Mouse (Mus musculus) retina, embryonic 14.5 days (tissue): ENCODE measurements at regions not wholly inside any gene's neighbourhood (a gene's known extent, or its start where the extent isn't known, plus 50 kb on each side); places are given as distances from the start of the nearest gene placed in this dataset.
"Not testable (repeated sequence)": the region's sequence is repeated elsewhere in the genome, so short reads cannot be mapped to it uniquely, and the experiment has no call there.

ENCODE experiments used
- DNase-seq: peaks from one replicate; pipeline ENCODE4 v3.0.0-alpha.2; 2015; ENCODE audit warnings: low spot score

DNA sequence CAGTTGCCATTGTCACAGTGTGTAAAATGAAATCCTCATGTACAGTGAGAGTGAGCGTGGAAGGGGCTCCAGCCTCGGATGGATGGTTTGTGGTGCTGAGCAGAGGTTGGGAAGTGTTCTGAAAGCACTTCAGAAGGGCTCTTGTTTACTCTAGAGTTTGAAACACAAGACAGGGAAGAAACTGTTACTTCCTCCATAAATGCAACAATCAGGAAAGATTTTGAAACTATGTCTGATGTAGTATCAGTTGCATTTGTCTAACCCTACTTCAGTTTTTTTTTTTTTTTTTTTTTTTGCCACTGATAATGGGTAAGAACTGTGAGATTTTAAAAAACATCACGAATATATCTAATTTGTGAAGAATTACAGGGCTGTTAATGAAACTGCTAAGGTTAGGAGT lies 281.5 kb downstream of the Hace1 start:
- DNase-seq = no peak

DNA sequence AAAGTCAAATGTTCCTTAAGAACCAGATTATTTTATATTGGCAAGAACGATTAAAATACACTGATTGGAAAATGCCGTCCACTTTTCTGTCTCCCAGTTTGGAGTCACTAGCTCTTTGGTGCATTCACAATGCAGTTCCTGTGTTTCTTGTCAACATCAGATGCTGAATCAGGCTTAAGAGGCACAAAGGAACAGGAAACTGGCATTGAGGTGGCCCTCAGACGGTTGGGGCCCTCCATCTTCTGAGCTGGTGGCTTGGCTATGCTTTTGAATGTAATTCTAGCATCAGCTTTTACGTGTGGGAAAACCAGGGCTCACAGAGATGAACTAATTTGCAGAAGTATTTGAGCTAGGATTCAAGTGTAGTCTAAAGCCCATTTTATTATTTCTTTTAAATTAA lies 282.3 kb downstream of the Hace1 start:
- no peak for DNase-seq

DNA sequence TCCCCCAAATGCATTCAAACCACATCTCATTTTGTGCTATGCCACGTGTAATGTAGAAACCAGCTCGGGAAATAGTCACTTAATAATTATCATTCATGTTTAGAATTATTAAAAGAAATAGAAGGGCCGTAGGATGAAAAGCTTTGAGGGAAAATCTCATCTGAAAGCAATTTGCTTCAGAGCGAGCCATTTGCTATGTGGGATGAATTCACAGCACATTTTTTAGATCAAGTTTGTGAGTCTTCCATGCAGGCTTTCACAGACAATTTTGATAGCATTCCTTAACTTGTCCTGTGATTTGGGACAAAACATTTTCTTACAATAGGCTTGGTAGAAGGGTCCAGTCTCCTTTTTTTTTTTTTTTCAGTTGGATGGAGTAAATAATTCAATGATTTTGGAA lies 283.1 kb downstream of the Hace1 start:
- DNase-seq = no peak

DNA sequence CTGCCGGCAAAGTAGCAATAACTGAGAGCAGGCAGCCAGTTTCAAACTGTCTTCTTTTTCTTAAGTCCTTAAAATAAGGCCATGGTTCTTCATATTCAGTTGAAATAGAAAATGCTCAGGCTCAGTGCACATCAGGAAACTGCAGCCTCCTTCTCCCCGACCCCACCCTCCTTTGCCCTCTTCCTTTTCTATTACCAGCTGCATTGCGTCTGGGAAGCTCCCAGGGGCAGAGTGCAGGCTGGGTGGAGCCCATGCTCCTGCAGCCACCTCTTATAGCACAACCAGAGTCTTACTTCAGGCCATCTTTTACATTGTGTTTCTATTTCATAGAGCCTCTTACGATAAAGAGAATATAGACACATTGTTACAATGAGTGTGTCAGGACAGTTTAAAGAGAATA lies 288.2 kb downstream of the Hace1 start:
- no peak for DNase-seq

DNA sequence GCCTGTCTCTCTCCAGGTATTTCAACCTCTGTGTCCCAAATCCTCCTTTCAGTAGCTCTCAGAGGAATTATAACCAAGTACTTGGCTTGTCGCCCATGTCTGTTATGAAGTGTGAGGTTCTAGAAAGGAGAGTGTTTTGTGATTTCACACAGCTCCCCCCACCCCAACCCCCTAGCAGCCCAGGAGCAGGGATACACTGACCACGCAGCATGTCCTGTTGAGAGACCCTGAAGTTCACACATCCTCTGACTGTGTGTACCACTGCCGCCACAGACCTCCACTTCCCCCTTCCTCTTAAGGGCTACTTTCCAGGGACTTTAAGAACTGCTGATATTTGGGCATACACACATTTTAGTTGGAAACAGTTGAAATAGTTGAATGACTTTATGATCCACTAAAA lies 289.2 kb downstream of the Hace1 start:
- DNase-seq = no peak

DNA sequence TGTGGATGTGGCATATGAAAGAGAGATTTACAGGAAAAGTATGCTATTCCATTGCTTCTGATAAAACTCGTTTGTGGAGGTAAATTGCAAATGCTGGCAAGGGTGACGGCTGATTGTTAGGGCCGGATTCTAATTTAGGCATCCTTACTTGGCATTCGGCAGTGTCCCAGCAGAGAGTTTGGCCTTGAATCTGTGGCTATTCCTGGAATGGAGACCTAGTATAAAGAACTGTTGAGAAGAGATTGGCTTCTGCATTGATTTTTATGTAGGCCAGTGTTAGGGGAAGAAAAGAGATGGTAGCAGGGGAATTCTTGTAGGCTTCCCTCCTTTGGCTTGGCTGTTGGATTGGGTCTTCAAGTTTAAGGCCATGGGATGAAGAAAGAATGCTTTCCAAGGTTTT lies 293.4 kb downstream of the Hace1 start:
- no peak for DNase-seq

DNA sequence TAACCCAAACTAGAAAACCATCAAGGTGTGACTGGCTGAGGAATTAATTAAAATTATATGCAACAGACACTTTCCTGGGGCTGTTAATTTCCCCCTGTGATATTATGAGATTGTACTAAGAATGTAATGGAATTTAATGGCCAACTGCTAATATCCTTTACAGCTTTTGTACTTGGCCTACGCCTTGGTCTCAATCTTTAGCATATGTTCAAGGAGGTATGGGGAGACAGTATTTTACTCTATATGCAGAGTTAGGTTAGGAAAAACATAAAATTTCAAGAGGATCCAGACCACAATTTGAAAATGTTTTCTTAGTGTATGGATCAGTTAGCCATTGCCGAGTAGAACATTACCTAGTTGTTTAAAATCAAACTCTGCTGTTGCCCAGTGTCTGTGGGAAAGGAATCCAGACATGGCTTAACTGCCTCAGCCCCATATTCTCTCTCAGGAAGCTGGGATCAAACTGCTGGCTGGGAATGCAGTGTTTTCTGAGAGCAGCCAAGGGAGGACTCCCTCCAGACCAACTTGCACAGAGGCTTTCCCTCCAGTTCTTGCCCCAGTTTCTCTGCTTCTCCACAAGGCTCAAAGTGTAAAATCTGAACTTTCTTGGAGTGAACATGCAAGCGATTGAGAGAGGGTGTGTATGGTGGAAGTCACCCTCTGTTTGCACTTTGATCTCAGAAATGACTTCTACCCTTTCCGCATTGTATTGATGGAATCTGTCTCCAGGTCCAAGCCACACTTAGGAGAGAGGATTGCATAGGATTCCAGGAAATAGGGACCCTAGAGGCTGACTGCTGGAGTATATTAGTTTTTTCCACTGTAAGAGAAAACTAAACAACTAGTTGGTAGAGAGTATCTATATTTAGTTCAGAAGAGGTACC lies 294.6 kb downstream of the Hace1 start:
- DNase-seq = no peak

DNA sequence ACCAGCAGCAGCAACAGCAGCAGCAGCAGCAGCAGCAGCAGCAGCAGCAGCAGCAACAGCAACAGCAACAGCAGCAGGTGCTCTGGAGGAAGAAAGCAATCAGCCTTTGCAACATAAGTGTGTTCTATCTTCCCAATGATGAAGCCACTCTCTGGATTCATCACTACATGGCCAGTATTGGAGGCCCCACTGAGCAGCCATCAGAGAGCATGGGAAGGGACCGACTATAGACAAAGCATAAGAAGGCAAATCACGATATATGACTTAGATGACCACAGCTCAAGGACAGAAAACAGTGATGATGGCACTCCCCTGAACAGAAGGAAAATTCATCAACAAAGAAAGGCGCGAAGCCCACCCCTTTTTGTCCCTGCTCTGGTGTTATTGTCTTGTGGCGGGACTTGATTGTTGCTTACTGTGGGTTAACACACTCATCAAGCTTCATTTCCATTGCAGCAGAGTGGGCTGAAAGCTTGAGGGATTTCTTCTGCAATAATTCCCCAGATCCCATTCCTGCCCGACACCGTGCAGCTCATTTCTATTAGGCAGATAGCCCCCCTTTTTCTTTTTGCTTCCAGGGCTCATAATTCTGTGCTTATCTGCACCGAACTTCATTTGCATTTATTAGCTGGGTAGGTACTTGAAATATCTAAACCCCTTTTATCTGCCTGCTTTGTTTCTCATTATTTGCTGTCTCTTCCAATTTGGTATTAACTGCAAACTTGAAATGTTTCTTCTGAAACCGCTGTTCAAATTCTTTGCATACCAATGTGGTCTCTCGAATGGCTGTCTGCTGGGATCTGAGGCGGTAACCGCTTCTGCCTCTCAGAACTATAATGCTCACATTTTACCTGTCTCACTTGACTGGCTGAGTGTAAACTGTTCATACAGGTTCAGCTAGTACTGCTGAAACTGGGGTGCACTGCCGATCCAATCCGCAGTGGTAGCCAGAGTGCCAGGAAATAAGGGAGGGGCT lies 296.5 kb downstream of the Hace1 start:
- no peak for DNase-seq

DNA sequence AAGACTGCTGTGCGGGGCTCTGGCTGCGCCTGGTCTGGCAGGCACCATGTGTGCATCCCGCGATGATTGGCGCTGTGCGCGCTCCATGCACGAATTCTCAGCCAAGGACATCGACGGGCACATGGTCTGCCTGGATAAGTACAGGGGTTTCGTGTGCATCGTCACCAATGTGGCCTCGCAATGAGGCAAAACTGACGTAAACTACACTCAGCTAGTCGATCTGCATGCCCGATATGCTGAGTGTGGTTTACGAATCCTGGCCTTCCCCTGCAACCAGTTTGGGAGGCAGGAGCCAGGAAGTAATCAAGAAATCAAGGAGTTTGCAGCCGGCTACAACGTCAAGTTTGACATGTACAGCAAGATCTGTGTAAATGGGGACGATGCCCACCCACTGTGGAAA lies 297.7 kb downstream of the Hace1 start:
- not testable (repeated sequence) for DNase-seq

DNA sequence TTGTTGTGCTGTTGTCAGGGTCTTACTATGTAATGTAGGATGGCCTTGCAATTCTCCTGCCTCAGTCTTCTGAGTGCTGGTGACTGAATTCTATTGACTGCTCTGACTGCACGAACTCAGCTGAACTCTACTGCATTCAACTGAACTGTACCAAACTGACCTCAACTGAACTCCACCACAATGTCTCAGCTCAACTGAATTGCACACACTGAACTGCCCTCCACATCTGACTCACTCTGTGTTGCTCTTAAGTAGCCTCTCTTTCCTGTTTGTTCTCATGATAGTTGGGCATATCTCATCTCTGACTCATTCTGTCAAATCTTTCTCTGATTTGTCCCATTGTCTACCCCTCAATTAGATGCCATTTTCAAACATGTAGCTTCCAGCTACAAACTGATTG lies 306.1 kb downstream of the Hace1 start:
- DNase-seq = no peak

DNA sequence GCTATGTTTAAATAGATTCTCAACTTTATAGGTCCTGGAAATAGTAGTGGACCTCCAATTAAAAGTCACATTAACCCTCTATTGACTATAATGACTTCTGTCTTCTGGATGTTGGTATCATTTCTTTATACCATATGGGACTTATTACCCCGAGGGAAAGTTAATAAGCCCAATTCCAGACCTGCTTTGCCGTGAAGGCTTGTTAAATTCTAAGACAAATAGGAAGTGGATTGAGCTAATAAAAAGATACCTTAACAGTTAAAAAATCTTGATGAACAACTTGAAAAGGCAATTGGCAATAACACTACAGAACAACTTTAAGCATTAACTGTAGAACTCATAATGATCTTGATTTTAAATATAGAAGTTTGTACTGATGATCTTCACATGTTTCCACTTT lies 309.0 kb downstream of the Hace1 start:
- no peak for DNase-seq

DNA sequence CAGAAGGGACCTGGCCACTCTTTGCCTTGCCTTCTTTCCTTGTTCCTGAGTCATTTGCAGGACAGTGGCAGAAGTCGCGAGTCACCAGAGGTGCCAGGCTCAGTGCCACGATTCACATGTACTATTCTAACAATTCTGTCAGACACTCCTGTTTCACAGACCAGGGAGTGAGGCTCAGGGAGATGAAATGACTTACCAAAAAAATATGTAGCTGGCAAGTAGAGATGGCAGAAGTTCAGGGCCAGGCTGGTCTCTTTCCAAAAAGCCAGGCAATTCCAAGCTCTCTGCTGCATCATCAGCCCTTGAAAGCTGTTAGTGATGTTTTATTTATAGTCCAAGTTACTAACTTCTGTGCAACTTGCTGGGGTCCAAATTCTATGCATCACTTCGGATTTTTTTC lies 311.2 kb downstream of the Hace1 start:
- DNase-seq = no peak

DNA sequence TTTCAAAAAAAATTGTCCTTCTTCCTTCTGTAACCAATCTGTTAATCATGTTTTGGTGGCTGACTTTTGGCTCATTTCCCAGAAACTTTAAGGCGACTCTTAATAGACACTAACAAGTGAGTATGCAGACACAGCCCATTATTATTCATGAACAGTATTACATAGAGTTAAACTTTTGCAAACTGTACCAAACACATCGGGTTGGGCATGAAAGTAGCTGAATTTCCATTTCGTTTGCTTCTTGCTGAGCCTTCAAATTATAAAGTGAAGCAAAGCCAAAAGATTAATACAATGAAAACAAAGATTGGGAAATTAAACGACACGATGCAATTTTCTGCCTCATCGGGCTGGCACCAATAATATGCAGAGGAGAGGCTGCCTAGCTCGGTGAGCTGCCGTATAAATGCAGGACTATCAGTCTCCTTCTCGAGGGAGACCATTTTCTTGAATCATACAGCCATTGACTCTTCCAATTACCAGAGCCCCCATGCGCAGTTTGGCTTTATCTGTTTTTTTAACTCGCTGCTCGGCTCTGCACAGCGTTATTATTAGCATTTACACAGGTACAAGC lies 311.8 kb downstream of the Hace1 start:
- DNase-seq = no peak

DNA sequence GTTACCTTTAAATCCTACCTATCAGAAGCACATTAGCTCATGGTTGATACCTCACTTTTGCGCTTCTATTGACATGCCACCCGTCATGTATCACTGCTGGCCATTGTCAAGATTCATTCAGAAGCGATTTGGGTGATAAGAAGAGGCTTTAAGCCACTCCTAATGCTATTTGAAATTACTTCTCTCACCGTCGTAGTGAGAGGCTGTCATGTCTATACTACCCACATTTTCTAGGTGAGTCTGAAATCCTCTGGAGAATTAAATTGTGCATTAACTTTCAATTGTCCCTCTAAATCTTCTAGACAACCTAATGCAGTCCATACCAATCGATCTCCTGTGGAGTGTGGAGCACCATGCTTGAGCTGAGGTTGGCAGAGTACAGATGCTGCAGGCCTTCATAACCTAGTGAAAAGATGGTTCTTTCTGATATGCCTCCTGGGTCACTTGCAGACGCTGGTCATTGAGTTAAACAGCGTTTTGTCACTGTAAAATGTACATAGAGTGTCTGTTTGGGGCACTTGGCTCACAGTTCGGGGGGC lies 312.5 kb downstream of the Hace1 start:
- no peak for DNase-seq

DNA sequence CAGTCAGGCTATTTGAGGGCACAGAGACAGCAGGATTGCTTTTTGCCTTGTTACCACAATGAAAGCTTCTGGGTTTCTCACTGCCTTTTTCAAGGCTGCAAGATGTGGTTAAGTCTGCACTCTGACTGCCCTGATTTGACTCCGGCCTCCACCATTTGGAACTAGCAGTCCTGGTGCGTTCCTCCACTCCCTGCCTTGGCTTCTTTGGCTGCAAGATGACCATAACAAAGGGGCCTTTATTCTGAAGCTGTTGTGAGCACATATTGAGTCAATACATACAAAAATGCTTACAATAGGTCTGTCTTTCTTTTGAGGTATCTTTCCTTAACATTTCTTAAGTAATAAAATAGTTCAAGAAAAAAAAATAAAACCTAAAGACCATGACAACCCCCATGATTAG lies 314.8 kb downstream of the Hace1 start:
- DNase-seq = no peak

DNA sequence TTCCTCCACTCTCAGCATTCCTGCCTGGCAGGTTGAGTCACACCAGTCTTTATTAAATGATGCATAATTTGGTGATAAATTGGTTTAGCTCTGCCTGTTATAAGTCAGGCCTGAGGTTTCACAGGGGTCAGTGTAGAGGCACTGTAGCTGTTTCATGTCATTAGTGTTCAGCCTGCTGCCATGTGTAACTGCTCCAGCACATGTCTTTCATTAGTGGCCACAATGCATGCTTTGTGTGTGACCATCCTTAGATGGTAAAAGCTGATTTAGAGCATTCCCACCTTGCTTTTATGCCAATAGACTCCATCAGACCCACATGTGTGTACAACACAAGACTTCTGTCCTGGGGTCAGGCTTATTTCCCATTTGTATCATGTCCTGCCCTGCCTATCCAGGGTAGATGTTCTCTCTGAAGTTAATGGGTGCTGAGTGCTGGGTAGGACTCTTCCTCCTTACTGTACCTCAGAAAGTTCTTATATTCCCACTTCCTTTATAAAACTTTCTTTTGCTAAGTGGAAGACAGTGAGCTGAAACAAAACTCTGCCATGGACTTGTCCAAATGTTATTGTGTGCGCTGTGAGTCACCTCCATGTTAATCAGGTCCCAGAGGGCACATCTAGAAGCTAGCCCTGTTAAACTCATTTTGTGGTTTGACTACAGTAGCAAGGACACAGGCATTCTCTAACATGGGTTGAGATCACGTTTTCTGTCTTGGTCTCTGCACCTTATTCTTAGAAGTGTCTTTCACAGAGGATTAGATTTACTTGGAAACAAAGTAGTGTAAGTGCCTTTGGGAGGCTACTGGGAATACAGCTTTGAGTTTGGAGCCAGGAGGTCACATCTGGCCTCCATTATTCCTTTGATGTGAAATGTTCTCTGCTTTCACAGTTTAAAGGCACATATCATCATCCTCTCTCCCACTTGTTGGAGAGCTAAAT lies 316.5 kb downstream of the Hace1 start:
- DNase-seq = no peak

DNA sequence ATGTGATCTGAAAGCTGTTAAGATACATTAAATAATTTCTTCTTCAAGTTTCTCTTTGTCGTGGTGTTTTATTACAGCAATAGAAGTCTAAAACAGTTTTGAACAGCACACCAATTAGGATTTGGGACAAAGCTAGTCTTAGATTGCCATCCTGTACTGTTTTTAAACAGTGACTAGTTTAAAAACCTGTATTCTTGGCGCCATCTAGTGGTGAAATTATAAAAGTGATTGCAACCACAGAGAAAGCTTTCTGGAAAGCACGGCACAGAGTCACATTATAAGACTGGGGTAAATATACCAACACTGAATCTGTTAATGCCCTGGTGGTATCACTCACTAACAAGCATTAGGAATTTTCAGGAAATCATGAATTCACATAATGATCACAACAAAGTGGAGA lies 339.3 kb downstream of the Hace1 start:
- peak; percentile 77 for DNase-seq

DNA sequence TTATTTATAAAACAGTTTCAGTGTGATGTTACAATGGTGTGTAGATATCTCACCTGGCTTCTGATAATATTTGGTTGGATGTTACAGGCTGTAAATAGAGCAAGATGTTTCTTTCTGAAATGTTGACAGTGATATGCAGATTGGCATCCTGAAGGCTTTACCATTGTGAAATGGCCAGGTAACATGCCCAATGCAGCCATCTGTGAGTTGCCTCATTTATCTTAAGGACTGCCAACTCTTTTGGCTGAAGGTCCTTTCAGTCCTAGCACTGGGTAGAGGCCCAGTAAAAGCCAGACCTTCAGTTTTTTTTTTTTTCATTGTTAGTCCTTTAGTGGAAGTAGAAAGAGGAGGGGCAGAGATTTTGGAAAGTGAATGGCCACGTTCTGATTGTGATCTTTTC lies 348.1 kb downstream of the Hace1 start:
- no peak for DNase-seq

DNA sequence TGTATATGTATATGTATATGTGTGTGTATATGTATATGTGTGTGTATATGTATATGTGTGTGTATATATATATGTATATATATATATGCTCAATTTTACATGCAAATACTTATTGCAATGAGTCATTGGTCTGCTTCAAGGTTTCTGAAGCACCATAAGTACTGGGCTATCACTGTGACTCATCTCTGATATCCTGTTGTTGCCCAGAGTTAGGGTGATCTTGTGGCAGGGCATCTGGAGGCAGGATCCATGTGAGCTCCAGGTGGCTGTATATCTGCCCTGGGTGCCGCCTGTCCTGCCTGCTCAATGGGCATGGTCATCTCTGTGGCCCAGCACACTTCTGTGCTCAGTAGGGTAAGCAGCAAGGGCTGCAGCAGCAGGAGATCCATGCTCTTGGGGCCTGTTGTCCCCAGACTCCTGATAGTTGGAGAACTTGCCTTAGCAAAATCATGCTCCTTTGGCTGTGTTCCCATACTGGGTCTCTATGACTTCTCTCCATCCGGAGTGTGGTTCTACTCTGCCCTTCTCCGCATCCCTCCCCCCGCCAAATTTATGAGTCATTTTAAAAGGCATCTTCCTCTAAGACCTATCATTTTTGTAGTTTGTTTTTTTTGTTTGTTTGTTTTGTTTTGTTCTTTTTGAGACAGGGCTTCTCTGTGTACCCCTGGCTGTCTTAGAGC lies 356.1 kb downstream of the Hace1 start:
- DNase-seq = no peak

DNA sequence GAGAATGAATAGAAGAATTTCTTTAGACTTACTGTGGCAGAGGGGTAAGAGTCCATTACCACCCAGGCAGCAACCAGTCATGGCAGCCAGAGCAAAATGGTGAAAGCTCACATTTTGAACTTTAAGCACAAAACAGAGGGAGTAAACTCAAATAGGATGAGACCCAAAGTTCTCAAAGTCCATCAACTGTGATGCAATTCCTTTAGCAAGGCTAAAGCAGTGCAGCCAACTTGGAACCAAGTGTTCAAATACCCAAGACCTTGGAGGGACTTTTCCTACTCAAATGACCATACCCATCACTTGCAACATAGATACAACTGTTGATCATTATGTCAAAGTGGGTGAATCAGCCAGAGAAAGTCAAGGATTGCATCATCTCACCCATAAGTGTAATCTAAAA lies 380.1 kb downstream of the Hace1 start:
- DNase-seq = no peak

DNA sequence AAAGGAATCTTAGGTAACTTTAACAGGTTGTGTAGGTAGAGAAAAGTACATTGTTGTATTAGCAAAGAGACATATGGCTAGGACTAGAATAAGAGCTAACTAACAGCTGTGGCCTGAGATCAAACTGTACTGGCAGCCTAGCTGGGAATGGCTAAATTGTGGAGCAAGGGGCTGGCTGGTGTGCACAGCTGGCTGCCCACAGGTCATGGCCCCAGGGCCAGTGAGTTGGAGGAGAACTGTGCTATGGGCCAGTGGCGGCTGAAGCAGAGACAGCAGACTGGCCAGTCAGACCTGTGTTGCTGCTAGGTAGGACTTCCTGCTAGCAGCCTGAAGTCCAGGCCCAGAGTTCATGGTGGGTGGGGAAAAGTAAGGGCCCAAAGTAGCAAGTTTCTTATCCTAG lies 394.6 kb downstream of the Hace1 start:
- no peak for DNase-seq
